Mouse (Mus musculus): Measurements from ENCODE around the gene Pgbd5. TPM values are rescaled to one million over a fixed set of nuclear protein-coding genes. Genes with fewer than 3 reads are reported as not detected.

Pgbd5 gene
- polyA plus RNA-seq, 1 experiment from 2014 or later, result 16.4 TPM

- Histone ChIP-seq H3K36me3 (no peaks in the 10 kb centered on the region), H3K27ac (replicated peaks) (no peak overlapping the region), H3K9ac (no peak overlapping the region), H3K4me3 (no peak overlapping the region), H3K4me2 (no peak overlapping the region), H3K4me1 (replicated peaks) (peaks cover 8% of the 10 kb centered on the region; the same call in 1 of the 2 replicates), H3K9me3 (no peaks in the 10 kb centered on the region), H3K27me3 (no peaks in the 10 kb centered on the region)
- WGBS, result 68% methylated on average over 8 of the region's 8 CpGs
- no peak for ATAC-seq (ENCODE audit: low FRiP score, low read depth)
Observed at GRCm38 (mm10) chr8:124421413-124421812, 18.0 kb downstream of the Pgbd5 start.

DNA sequence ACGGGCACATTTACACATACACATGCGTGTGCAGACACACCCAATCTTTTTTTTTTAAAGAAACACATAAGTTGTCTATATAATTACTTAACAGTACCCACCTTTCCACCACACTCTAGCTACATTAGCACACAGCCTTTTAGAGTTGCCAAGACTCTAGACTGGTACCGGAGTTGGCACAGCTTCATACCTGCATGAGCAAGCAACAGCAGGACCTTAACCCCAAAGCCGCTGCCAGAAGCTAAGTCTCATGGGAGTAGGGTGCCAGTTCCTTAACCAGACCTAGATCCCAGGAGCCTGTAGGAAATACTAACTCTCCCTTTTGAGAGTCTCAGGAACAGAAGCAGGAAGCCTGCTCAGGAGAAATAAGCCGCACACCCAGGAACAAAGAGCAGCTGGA lies 20.5 kb downstream of the Pgbd5 start:
- Histone ChIP-seq H3K27ac (replicated peaks) (no peak overlapping the region), H3K4me1 (replicated peaks) (no peaks in the 10 kb centered on the region), H3K9me3 (no peaks in the 10 kb centered on the region), H3K4me2 (no peak overlapping the region), H3K27me3 (no peaks in the 10 kb centered on the region), H3K36me3 (no peaks in the 10 kb centered on the region), H3K4me3 (no peak overlapping the region), H3K9ac (no peak overlapping the region)
- no peak for ATAC-seq (ENCODE audit: low FRiP score, low read depth)
- WGBS, result 91% methylated on average over 5 of the region's 5 CpGs

DNA sequence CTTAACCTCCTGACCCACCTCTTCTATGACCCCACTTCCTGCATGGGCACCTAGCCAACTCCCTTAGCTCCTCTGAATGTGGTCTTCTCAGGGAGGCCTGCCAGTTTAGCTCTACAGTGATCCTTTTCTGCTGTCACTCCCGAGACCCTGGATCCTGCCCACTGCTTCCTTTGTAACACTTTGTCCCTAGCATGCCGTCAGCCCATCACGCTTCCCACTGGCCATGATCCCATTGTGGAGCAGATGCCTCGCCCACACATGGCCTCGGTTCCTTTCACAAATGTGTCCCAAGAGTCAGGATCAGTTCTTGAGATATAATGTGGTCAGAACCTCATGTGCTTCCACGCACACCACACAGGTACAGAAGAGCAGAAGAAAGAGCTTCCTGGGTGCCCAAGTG lies 21.3 kb downstream of the Pgbd5 start:
- Histone ChIP-seq H3K36me3 (no peaks in the 10 kb centered on the region), H3K4me3 (no peak overlapping the region), H3K4me2 (no peak overlapping the region), H3K9ac (no peak overlapping the region), H3K4me1 (replicated peaks) (no peaks in the 10 kb centered on the region), H3K9me3 (no peaks in the 10 kb centered on the region), H3K27me3 (no peaks in the 10 kb centered on the region), H3K27ac (replicated peaks) (no peak overlapping the region)
- WGBS, result 67% methylated on average over 6 of the region's 6 CpGs
- no peak for ATAC-seq (ENCODE audit: low FRiP score, low read depth)

DNA sequence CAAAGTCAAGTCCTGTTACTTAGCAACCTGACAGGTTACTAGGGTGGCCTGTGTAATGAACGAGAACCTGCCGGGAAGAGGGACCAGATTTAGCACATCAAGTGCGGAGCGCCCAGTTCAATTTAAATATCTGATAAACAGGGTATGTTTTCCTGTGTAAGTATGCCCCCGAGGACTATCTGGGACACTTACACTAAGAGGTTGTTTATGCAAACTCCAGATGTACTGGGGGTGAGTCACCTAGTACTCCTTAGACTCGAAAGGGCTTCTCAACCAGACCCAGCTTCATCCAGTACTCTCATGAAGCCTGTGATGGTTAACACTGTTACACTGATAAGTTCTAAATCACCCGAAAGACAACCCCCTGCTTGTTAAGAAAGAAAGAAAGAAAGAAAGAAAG lies 22.8 kb downstream of the Pgbd5 start:
- no peaks in the 10 kb centered on the region for H3K27me3 ChIP-seq
- no peak for ATAC-seq (ENCODE audit: low FRiP score, low read depth)
- H3K4me3 ChIP-seq, result no peak overlapping the region
- H3K4me1 ChIP-seq (replicated peaks), result no peaks in the 10 kb centered on the region
- H3K9me3 ChIP-seq, result no peaks in the 10 kb centered on the region
- no peak overlapping the region for H3K4me2 ChIP-seq
- no peak overlapping the region for H3K9ac ChIP-seq
- WGBS, result 58% methylated on average over 7 of the region's 7 CpGs
- no peaks in the 10 kb centered on the region for H3K36me3 ChIP-seq
- no peak overlapping the region for H3K27ac ChIP-seq (replicated peaks)

GRCm38 (mm10) chr8:124415789-124416188 lies 23.7 kb downstream of the Pgbd5 start:
- H3K4me3 ChIP-seq, result no peak overlapping the region
- H3K27ac ChIP-seq (replicated peaks), result no peak overlapping the region
- no peaks in the 10 kb centered on the region for H3K9me3 ChIP-seq
- H3K27me3 ChIP-seq, result no peaks in the 10 kb centered on the region
- ATAC-seq (ENCODE audit: low FRiP score, low read depth), result no peak
- 89% methylated on average over 3 of the region's 3 CpGs for WGBS
- no peak overlapping the region for H3K9ac ChIP-seq
- H3K36me3 ChIP-seq, result no peaks in the 10 kb centered on the region
- no peaks in the 10 kb centered on the region for H3K4me1 ChIP-seq (replicated peaks)
- H3K4me2 ChIP-seq, result no peak overlapping the region

- Histone ChIP-seq H3K4me3 (no peak overlapping the region), H3K36me3 (no peaks in the 10 kb centered on the region), H3K27ac (replicated peaks) (no peak overlapping the region), H3K9me3 (no peaks in the 10 kb centered on the region), H3K4me1 (replicated peaks) (no peaks in the 10 kb centered on the region), H3K9ac (no peak overlapping the region), H3K27me3 (no peaks in the 10 kb centered on the region), H3K4me2 (no peak overlapping the region)
- ATAC-seq (ENCODE audit: low FRiP score, low read depth), result no peak
- WGBS, result 96% methylated on average over 8 of the region's 8 CpGs
Observed at GRCm38 (mm10) chr8:124415002-124415401, 24.5 kb downstream of the Pgbd5 start.

- no peak overlapping the region for H3K4me3 ChIP-seq
- no peaks in the 10 kb centered on the region for H3K9me3 ChIP-seq
- H3K27me3 ChIP-seq, result no peaks in the 10 kb centered on the region
- no peak overlapping the region for H3K27ac ChIP-seq (replicated peaks)
- H3K4me2 ChIP-seq, result no peak overlapping the region
- H3K9ac ChIP-seq, result no peak overlapping the region
- H3K36me3 ChIP-seq, result no peaks in the 10 kb centered on the region
- ATAC-seq (ENCODE audit: low FRiP score, low read depth), result no peak
- 76% methylated on average over 11 of the region's 11 CpGs for WGBS
- H3K4me1 ChIP-seq (replicated peaks), result no peaks in the 10 kb centered on the region
Observed at GRCm38 (mm10) chr8:124413244-124413965, 26.1 kb downstream of the Pgbd5 start.

DNA sequence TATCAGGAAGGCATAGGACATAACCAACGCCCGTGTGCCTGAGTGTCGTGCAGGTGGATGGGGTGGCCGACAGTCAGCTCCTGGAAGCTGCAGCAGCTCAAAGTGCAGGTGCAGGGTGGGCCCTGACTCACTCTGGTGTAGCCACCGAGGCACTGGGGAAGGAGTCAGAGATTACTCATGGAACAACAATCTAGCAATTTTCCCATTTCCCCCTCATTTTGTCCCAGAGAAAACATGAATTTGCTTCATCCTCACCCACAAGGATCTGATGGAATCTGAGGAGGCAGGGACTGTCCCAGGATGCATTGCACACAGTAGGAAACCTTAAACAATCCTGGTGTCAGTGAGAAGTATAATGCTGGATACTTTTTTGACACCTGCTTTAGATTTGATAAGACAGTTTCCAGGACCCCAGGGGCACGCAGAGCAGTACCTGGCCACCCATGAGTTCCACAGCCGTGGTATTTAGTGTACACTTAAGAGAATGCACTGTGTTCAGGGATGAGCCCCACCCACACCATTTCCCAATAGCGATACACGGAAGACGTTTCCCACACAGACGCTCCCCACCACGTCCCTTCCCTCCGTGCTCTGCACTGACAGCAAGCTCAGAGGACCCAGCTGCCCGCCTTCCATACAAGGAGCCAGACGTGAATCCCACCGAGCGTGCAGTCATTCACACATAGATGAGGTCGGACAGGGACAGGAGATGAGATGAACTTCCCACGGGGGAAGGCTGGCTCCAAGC lies 26.8 kb downstream of the Pgbd5 start:
- ATAC-seq (ENCODE audit: low FRiP score, low read depth), result no peak
- Histone ChIP-seq H3K36me3 (no peaks in the 10 kb centered on the region), H3K27ac (replicated peaks) (no peak overlapping the region)

GRCm38 (mm10) chr8:124404471-124405260 lies 34.8 kb downstream of the Pgbd5 start:
- H3K27me3 ChIP-seq, result no peaks in the 10 kb centered on the region
- ATAC-seq (ENCODE audit: low FRiP score, low read depth), result 0 out of 2 replicates have a peak, but pooled peaks have one; percentile 49

More for the DNA sequence above, 26.8 kb downstream of the Pgbd5 start:
- H3K9me3 ChIP-seq, result no peaks in the 10 kb centered on the region
- no peaks in the 10 kb centered on the region for H3K27me3 ChIP-seq
- WGBS, result 78% methylated on average over 19 of the region's 19 CpGs
- no peak overlapping the region for H3K4me2 ChIP-seq
- H3K4me3 ChIP-seq, result no peak overlapping the region
- H3K9ac ChIP-seq, result no peak overlapping the region
- no peaks in the 10 kb centered on the region for H3K4me1 ChIP-seq (replicated peaks)

GRCm38 (mm10) chr8:124403876-124404275 lies 35.6 kb downstream of the Pgbd5 start:
- Histone ChIP-seq H3K36me3 (no peaks in the 10 kb centered on the region), H3K9ac (no peak overlapping the region), H3K27me3 (no peaks in the 10 kb centered on the region), H3K4me1 (replicated peaks) (0 out of 2 replicates have a peak, but pooled peaks cover 3% of the 10 kb centered on the region), H3K4me2 (no peak overlapping the region), H3K27ac (replicated peaks) (no peak overlapping the region), H3K9me3 (no peaks in the 10 kb centered on the region), H3K4me3 (no peak overlapping the region)
- 54% methylated on average over 3 of the region's 3 CpGs for WGBS
- 0 out of 2 replicates have a peak, but pooled peaks have one; percentile 21 for ATAC-seq (ENCODE audit: low FRiP score, low read depth)

More at GRCm38 (mm10) chr8:124404471-124405260, 34.8 kb downstream of the Pgbd5 start:
- Histone ChIP-seq H3K9ac (no peak overlapping the region), H3K4me3 (no peak overlapping the region), H3K4me2 (no peak overlapping the region), H3K4me1 (replicated peaks) (no peaks in the 10 kb centered on the region), H3K27ac (replicated peaks) (no peak overlapping the region), H3K9me3 (no peaks in the 10 kb centered on the region), H3K36me3 (no peaks in the 10 kb centered on the region)
- 56% methylated on average over 11 of the region's 12 CpGs for WGBS

- Histone ChIP-seq H3K27ac (replicated peaks) (no peak overlapping the region), H3K27me3 (no peaks in the 10 kb centered on the region), H3K4me1 (replicated peaks) (peaks cover 3% of the 10 kb centered on the region; the same call in 1 of the 2 replicates), H3K4me3 (no peak overlapping the region), H3K9ac (no peak overlapping the region), H3K4me2 (no peak overlapping the region), H3K9me3 (no peaks in the 10 kb centered on the region), H3K36me3 (no peaks in the 10 kb centered on the region)
- WGBS, result 70% methylated on average over 11 of the region's 11 CpGs
- no peak for ATAC-seq (ENCODE audit: low FRiP score, low read depth)
Observed at GRCm38 (mm10) chr8:124399403-124399861, 40.0 kb downstream of the Pgbd5 start.

Measured in hindbrain, embryonic 15.5 days (tissue).